Mouse (Mus musculus): ENCODE measurements around the gene Lhfpl3.

Gene Lhfpl3

GRCm38 (mm10) chr5:23165947-23166350 is 420.1 kb downstream of the Lhfpl3 start:
- no peak for DNase-seq

- no peak for DNase-seq
These were observed 420.8 kb downstream of the Lhfpl3 start for GRCm38 (mm10) chr5:23166658-23167057.

GRCm38 (mm10) chr5:23189633-23190032 is 443.8 kb downstream of the Lhfpl3 start:
- no peak for DNase-seq

- no peak for DNase-seq
These were observed 451.0 kb downstream of the Lhfpl3 start for GRCm38 (mm10) chr5:23196879-23197278.

- DNase-seq, result no peak
These were observed 467.2 kb downstream of the Lhfpl3 start for GRCm38 (mm10) chr5:23213086-23213485.

GRCm38 (mm10) chr5:23214646-23215045 is 468.8 kb downstream of the Lhfpl3 start:
- DNase-seq, result no peak

- no peak for DNase-seq
These were observed 473.8 kb downstream of the Lhfpl3 start for GRCm38 (mm10) chr5:23219655-23220054.

- peak; percentile 31 to 70 for DNase-seq
These were observed 479.1 kb downstream of the Lhfpl3 start for GRCm38 (mm10) chr5:23224759-23225536.

GRCm38 (mm10) chr5:23225621-23226020 is 479.8 kb downstream of the Lhfpl3 start:
- DNase-seq, result no peak

- no peak for DNase-seq
These were observed 480.9 kb downstream of the Lhfpl3 start for GRCm38 (mm10) chr5:23226753-23227152.

- DNase-seq, result peak; percentile 21 to 73
These were observed 501.1 kb downstream of the Lhfpl3 start for GRCm38 (mm10) chr5:23246974-23247373.

GRCm38 (mm10) chr5:23247784-23248183 is 501.9 kb downstream of the Lhfpl3 start:
- DNase-seq, result peak; percentile 13 to 42

GRCm38 (mm10) chr5:23248303-23248702 is 502.4 kb downstream of the Lhfpl3 start:
- DNase-seq, result no peak

GRCm38 (mm10) chr5:23249896-23250875 is 504.3 kb downstream of the Lhfpl3 start:
- peak; percentile 53 to 62 for DNase-seq

- peak; percentile 74 to 90 for DNase-seq
These were observed 505.8 kb downstream of the Lhfpl3 start for GRCm38 (mm10) chr5:23251462-23252224.

GRCm38 (mm10) chr5:23255816-23256418 is 510.1 kb downstream of the Lhfpl3 start:
- DNase-seq, result peak; percentile 14 to 26

GRCm38 (mm10) chr5:23273309-23273708 is 527.5 kb downstream of the Lhfpl3 start:
- no peak for DNase-seq

- no peak for DNase-seq
These were observed 533.5 kb downstream of the Lhfpl3 start for GRCm38 (mm10) chr5:23279364-23279763.

- peak in 1 of 2 experiments; percentile 15 for DNase-seq
These were observed 539.0 kb downstream of the Lhfpl3 start for GRCm38 (mm10) chr5:23284884-23285283.

GRCm38 (mm10) chr5:23289149-23289548 is 543.3 kb downstream of the Lhfpl3 start:
- no peak for DNase-seq

Measured in kidney, postnatal 36 days (tissue).